Mouse (Mus musculus) kidney, adult 2 months (tissue): ENCODE data around the gene Slc4a1. TPM values are rescaled to one million over a fixed set of nuclear protein-coding genes. Genes with fewer than 3 reads are reported as not detected.
A peak's percentile ranks its signal among the peaks of the same experiment; 100 is the strongest.

Experiments
- DNase-seq: peaks from one replicate; pipeline ENCODE4 v3.0.0; 2021
- H3K27ac ChIP-seq: fragments of 200-500 bp; 2 replicates; pipeline ENCODE4 v1.5.1; 2012; ENCODE audit warnings: low read depth, low read length, control low read depth, inconsistent platforms; ENCODE audit not compliant: insufficient read depth
- H3K27me3 ChIP-seq: fragments of 200-500 bp; replicated peaks from 2 replicates; pipeline ENCODE4 v1.6.1; 2012; ENCODE audit warnings: mild to moderate bottlenecking, moderate library complexity, low read length, inconsistent platforms; ENCODE audit not compliant: control insufficient read depth, insufficient read depth
- H3K36me3 ChIP-seq: fragments of 200-500 bp; 2 replicates; pipeline ENCODE4 v1.6.1; 2012; ENCODE audit warnings: mild to moderate bottlenecking, moderate library complexity, low read length, inconsistent platforms; ENCODE audit not compliant: control insufficient read depth, insufficient read depth
- H3K4me1 ChIP-seq: fragments of 200-500 bp; 2 replicates; pipeline ENCODE4 v1.6.1; 2011; ENCODE audit warnings: low read length; ENCODE audit not compliant: control insufficient read depth, insufficient read depth
- H3K4me3 ChIP-seq: fragments of 200-500 bp; 2 replicates; pipeline ENCODE4 v1.5.1; 2011; ENCODE audit warnings: mild to moderate bottlenecking, low read depth, low read length, control low read depth; ENCODE audit not compliant: insufficient read depth
- CTCF ChIP-seq: fragments of 200-500 bp; conservative IDR thresholded peaks from 2 replicates; pipeline ENCODE4 v1.5.1; 2011; ENCODE audit warnings: low read depth, mild to moderate bottlenecking, control low read depth, low read length, moderate library complexity, mixed read lengths; ENCODE audit not compliant: insufficient read depth, insufficient read length
- POLR2A ChIP-seq: fragments of 200-500 bp; IDR thresholded peaks from one replicate; pipeline ENCODE4 v1.6.1; 2011; ENCODE audit warnings: low read depth, low read length, control low read depth
- WGBS: fragments of 180-500 bp; shearing (Covaris S2); methylation state at CpG from one replicate; pipeline ENCODE4 v1.1.7; 2018; 5-methylcytosine and 5-hydroxymethylcytosine counted together
- polyA plus RNA-seq: library from polyadenylated mRNA; depleted of rRNA; stranded (reverse); fragments of >200 nt; gene quantifications from 2 replicates; pipeline ENCODE4 v1.2.3, GENCODE M21; 2012

The Slc4a1 gene
- polyA plus RNA-seq, 1 experiment, result 90.6 TPM

GRCm38 (mm10) chr11:102315690-102316571, 50.1 kb downstream of the Slc4a1 start:
- Histone ChIP-seq H3K27ac (peak overlapping the region; percentile 65), H3K36me3 (no peaks in the 10 kb centered on the region; the same call in 1 of the 2 replicates), H3K4me3 (peak overlapping the region; percentile 61), H3K4me1 (peaks cover 15% of the 10 kb centered on the region; the same call in 1 of the 2 replicates), H3K27me3 (no peaks in the 10 kb centered on the region)
- 9% methylated on average over 14 of the region's 14 CpGs for WGBS
- no peak for TF ChIP-seq POLR2A
- no peak for TF ChIP-seq CTCF
- DNase-seq, result peak; percentile 24

- no peak overlapping the region for H3K27ac ChIP-seq
- DNase-seq, result no peak
- peaks cover 29% of the 10 kb centered on the region for H3K4me1 ChIP-seq
- WGBS, result 91% methylated on average over 12 of the region's 12 CpGs
- no peak overlapping the region for H3K4me3 ChIP-seq
- H3K27me3 ChIP-seq, result no peaks in the 10 kb centered on the region
- TF ChIP-seq POLR2A, result no peak
- no peak for TF ChIP-seq CTCF
- no peaks in the 10 kb centered on the region; the same call in 1 of the 2 replicates for H3K36me3 ChIP-seq
Measured at GRCm38 (mm10) chr11:102314321-102314720, 51.7 kb downstream of the Slc4a1 start.

GRCm38 (mm10) chr11:102312586-102312985, 53.4 kb downstream of the Slc4a1 start:
- no peak for DNase-seq
- TF ChIP-seq POLR2A, result no peak
- no peak for TF ChIP-seq CTCF
- peaks cover 30% of the 10 kb centered on the region for H3K4me1 ChIP-seq
- H3K27me3 ChIP-seq, result no peaks in the 10 kb centered on the region
- 89% methylated on average over 6 of the region's 6 CpGs for WGBS
- no peak overlapping the region for H3K4me3 ChIP-seq
- H3K27ac ChIP-seq, result no peak overlapping the region
- no peaks in the 10 kb centered on the region; the same call in 1 of the 2 replicates for H3K36me3 ChIP-seq

GRCm38 (mm10) chr11:102311966-102312365, 54.0 kb downstream of the Slc4a1 start:
- no peak for DNase-seq
- Histone ChIP-seq H3K4me3 (no peak overlapping the region), H3K36me3 (peaks cover under 1% of the 10 kb centered on the region; the same call in 1 of the 2 replicates), H3K4me1 (peaks cover 30% of the 10 kb centered on the region), H3K27ac (no peak overlapping the region), H3K27me3 (no peaks in the 10 kb centered on the region)
- 91% methylated on average over 4 of the region's 4 CpGs for WGBS
- no peak for TF ChIP-seq CTCF

- peak; percentile 39 for DNase-seq
- peak overlapping the region; percentile 26; the same call in 1 of the 2 replicates for H3K27ac ChIP-seq
- TF ChIP-seq CTCF (no peak), POLR2A (no peak)
- peak overlapping the region; percentile 7; the same call in 1 of the 2 replicates for H3K4me3 ChIP-seq
- H3K4me1 ChIP-seq, result peaks cover 27% of the 10 kb centered on the region
- 34% methylated on average over 38 of the region's 38 CpGs for WGBS
- H3K36me3 ChIP-seq, result peaks cover 3% of the 10 kb centered on the region; the same call in 1 of the 2 replicates
- H3K27me3 ChIP-seq, result no peaks in the 10 kb centered on the region
Measured at GRCm38 (mm10) chr11:102310768-102311695, 55.0 kb downstream of the Slc4a1 start.

GRCm38 (mm10) chr11:102309821-102310617, 56.0 kb downstream of the Slc4a1 start:
- H3K36me3 ChIP-seq, result peaks cover 3% of the 10 kb centered on the region; the same call in 1 of the 2 replicates
- no peak overlapping the region for H3K27ac ChIP-seq
- peak overlapping the region; percentile 30; the same call in 1 of the 2 replicates for H3K4me3 ChIP-seq
- WGBS, result 83% methylated on average over 22 of the region's 22 CpGs
- H3K27me3 ChIP-seq, result no peaks in the 10 kb centered on the region
- TF ChIP-seq CTCF (no peak), POLR2A (no peak)
- H3K4me1 ChIP-seq, result peaks cover 19% of the 10 kb centered on the region
- DNase-seq, result no peak
